Mouse (Mus musculus) lung, embryonic 15.5 days (tissue): ENCODE results near the gene Hist2h3c2. TPM values are rescaled to one million over a fixed set of nuclear protein-coding genes. Genes with fewer than 3 reads are reported as not detected.
A peak's percentile ranks its signal among the peaks of the same experiment; 100 is the strongest.
"Not testable (repeated sequence)": the region's sequence is repeated elsewhere in the genome, so short reads cannot be mapped to it uniquely, and the experiment has no call there.

Experiments
- ATAC-seq: fragments of 200-750 bp; cut with Nextera tagmentation; 2 replicates; pipeline ENCODE4 v1.8.0; 2017; ENCODE audit warnings: moderate number of reproducible peaks, borderline replicate concordance; ENCODE audit not compliant: low FRiP score, low TSS enrichment; ENCODE audit errors: extremely low read depth
- H3K27ac ChIP-seq: fragments of 300-500 bp; sonication (generic); 2 replicates; pipeline ENCODE4 v1.5.1; 2015; ENCODE audit warnings: moderate library complexity, mild to moderate bottlenecking, inconsistent platforms
- H3K27me3 ChIP-seq: fragments of 300-500 bp; sonication (generic); 2 replicates; pipeline ENCODE4 v1.6.1; 2015; ENCODE audit warnings: inconsistent platforms
- H3K36me3 ChIP-seq: fragments of 300-500 bp; sonication (generic); 2 replicates; pipeline ENCODE4 v1.6.1; 2015; ENCODE audit warnings: inconsistent platforms
- H3K4me1 ChIP-seq: fragments of 300-500 bp; sonication (generic); 2 replicates; pipeline ENCODE4 v1.6.1; 2015; ENCODE audit warnings: inconsistent platforms
- H3K4me2 ChIP-seq: fragments of 300-500 bp; sonication (generic); 2 replicates; pipeline ENCODE4 v1.6.1; 2015; ENCODE audit warnings: inconsistent platforms, mild to moderate bottlenecking, moderate library complexity
- H3K4me3 ChIP-seq: fragments of 300-500 bp; sonication (generic); 2 replicates; pipeline ENCODE4 v1.5.1; 2015; ENCODE audit warnings: mild to moderate bottlenecking, inconsistent platforms
- H3K9ac ChIP-seq: fragments of 300-500 bp; sonication (generic); 2 replicates; pipeline ENCODE4 v1.6.1; 2015; ENCODE audit warnings: inconsistent platforms
- H3K9me3 ChIP-seq: fragments of 300-500 bp; sonication (generic); 2 replicates; pipeline ENCODE4 v1.6.1; 2016; ENCODE audit warnings: inconsistent platforms
- WGBS: fragments of 180-500 bp; shearing (Covaris S2); methylation state at CpG from one replicate; pipeline ENCODE4 v1.1.7; 2015; 5-methylcytosine and 5-hydroxymethylcytosine counted together
- polyA plus RNA-seq: library from polyadenylated mRNA; unstranded; fragments of >200 nt; fragmentation: Nextera tagmentation; extraction: Ambion mirVana; gene quantifications from 2 replicates; pipeline ENCODE4 v1.2.1, GENCODE M21; 2015

The Hist2h3c2 gene
- polyA plus RNA-seq, 1 experiment from 2014 or later, result 9.8 TPM

- peak overlapping the region; percentile 41 for H3K4me2 ChIP-seq
- peaks cover 46% of the 10 kb centered on the region for H3K4me1 ChIP-seq
- H3K9me3 ChIP-seq, result no peaks in the 10 kb centered on the region
- no peaks in the 10 kb centered on the region for H3K36me3 ChIP-seq
- peak overlapping the region; percentile 87 for H3K27ac ChIP-seq
- H3K9ac ChIP-seq, result peak overlapping the region; percentile 32
- no peak for ATAC-seq
- no peaks in the 10 kb centered on the region for H3K27me3 ChIP-seq
- WGBS, result 71% methylated on average over 9 of the region's 9 CpGs
- peak overlapping the region; percentile 12; the same call in 1 of the 2 replicates for H3K4me3 ChIP-seq
Measured at GRCm38 (mm10) chr3:96240799-96241197, 1.9 kb upstream of the Hist2h3c2 start.

GRCm38 (mm10) chr3:96239949-96240798 is 1.2 kb upstream of the Hist2h3c2 start, which contains the start of gene Hist2h2aa2:
Gene Hist2h2aa2 (minus strand): TSS chr3:96240276.
- Histone ChIP-seq H3K27ac (peak within 1 kb of the TSS; percentile 87), H3K4me2 (peak within 1 kb of the TSS; percentile 41), H3K4me3 (peak within 1 kb of the TSS; percentile 34), H3K9ac (peak within 1 kb of the TSS; percentile 32), H3K4me1 (peaks cover 46% of the 10 kb centered on the region)
- ATAC-seq, result peak; percentile 87
- WGBS, result 2% methylated on average over 26 of the region's 85 CpGs
- H3K27me3 ChIP-seq, H3K36me3 ChIP-seq, H3K9me3 ChIP-seq: not testable (repeated sequence)

DNA sequence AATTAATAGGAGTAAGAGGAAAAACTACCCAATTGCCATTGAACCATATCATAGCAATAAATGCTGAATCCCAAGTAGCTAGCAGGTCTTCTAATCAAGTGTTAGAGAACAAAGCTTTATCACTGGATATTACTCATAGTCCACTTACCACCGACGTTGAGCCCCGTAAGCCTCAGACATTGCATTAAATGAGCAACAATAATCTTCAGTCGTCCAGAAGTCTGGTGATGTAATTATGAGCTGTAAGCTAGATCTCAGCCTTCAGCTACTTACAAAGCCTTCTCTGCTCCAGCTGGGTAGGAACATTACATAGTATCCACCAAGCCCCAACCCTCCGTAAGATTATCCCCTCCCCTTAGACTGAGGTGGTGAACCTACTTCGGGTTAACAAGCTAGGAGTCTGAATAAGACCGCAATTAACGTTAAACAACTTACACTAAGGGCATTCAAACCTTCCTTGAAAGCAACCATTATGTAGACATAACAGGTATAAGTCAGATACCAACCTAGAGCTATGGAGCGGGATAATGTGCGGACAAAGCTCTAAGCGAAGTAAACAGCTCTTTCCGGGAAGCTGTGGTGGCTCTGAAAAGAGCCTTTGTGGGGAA is 919 bp downstream of the Hist2h3c2 start:
- H3K9me3 ChIP-seq, result no peaks in the 10 kb centered on the region
- peak overlapping the region; percentile 70 for H3K27ac ChIP-seq
- WGBS, result under 1% methylated on average over 12 of the region's 12 CpGs
- no peaks in the 10 kb centered on the region for H3K27me3 ChIP-seq
- no peaks in the 10 kb centered on the region for H3K36me3 ChIP-seq
- H3K9ac ChIP-seq, result peak overlapping the region; percentile 51
- H3K4me2 ChIP-seq, result peak overlapping the region; percentile 66
- no peak for ATAC-seq
- H3K4me3 ChIP-seq, result peak overlapping the region; percentile 41
- H3K4me1 ChIP-seq, result peaks cover 30% of the 10 kb centered on the region

GRCm38 (mm10) chr3:96237335-96237903 is 1.5 kb downstream of the Hist2h3c2 start:
- 10% methylated on average over 7 of the region's 7 CpGs for WGBS
- no peak for ATAC-seq
- no peaks in the 10 kb centered on the region for H3K27me3 ChIP-seq
- peak overlapping the region; percentile 51 for H3K9ac ChIP-seq
- H3K9me3 ChIP-seq, result no peaks in the 10 kb centered on the region
- peak overlapping the region; percentile 70 for H3K27ac ChIP-seq
- H3K36me3 ChIP-seq, result no peaks in the 10 kb centered on the region
- peak overlapping the region; percentile 41 for H3K4me3 ChIP-seq
- peaks cover 30% of the 10 kb centered on the region for H3K4me1 ChIP-seq
- H3K4me2 ChIP-seq, result peak overlapping the region; percentile 66

GRCm38 (mm10) chr3:96236834-96237334 is 2.0 kb downstream of the Hist2h3c2 start:
- peak overlapping the region; percentile 41 for H3K4me3 ChIP-seq
- H3K36me3 ChIP-seq, result no peaks in the 10 kb centered on the region
- H3K4me2 ChIP-seq, result peak overlapping the region; percentile 66
- peaks cover 30% of the 10 kb centered on the region for H3K4me1 ChIP-seq
- H3K27ac ChIP-seq, result peak overlapping the region; percentile 70
- ATAC-seq, result no peak
- H3K9me3 ChIP-seq, result no peaks in the 10 kb centered on the region
- 60% methylated on average over 4 of the region's 4 CpGs for WGBS
- H3K27me3 ChIP-seq, result no peaks in the 10 kb centered on the region
- peak overlapping the region; percentile 51 for H3K9ac ChIP-seq

GRCm38 (mm10) chr3:96235836-96236235 is 3.1 kb downstream of the Hist2h3c2 start:
- no peaks in the 10 kb centered on the region for H3K9me3 ChIP-seq
- no peaks in the 10 kb centered on the region for H3K36me3 ChIP-seq
- H3K4me3 ChIP-seq, result no peak overlapping the region
- no peak overlapping the region for H3K4me2 ChIP-seq
- WGBS, result 30% methylated on average over 3 of the region's 3 CpGs
- no peak overlapping the region for H3K9ac ChIP-seq
- ATAC-seq, result no peak
- peaks cover 30% of the 10 kb centered on the region for H3K4me1 ChIP-seq
- no peak overlapping the region for H3K27ac ChIP-seq
- H3K27me3 ChIP-seq, result no peaks in the 10 kb centered on the region

DNA sequence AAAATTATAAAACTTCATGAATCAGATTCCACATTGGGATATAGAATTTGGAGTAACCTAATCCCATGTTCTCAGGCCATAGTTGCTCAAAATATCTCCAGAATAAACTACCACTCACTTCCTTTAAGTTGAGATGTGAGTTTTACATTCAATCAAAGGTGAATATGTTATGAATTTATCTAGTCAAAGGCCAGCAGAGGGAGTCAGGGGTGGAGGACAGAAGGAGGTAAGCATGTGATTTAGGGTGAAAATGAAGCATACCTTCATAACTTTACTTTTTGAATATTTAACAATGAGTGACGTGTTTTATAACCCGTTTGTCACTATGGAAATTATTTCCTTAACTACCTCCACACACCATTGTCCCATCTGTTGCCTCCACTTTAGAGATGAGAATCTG is 4.0 kb downstream of the Hist2h3c2 start:
- Histone ChIP-seq H3K4me1 (peaks cover 28% of the 10 kb centered on the region), H3K9me3 (no peaks in the 10 kb centered on the region), H3K4me3 (no peak overlapping the region), H3K9ac (no peak overlapping the region), H3K27me3 (no peaks in the 10 kb centered on the region), H3K27ac (no peak overlapping the region), H3K36me3 (no peaks in the 10 kb centered on the region), H3K4me2 (no peak overlapping the region)
- 94% methylated on average over 2 of the region's 2 CpGs for WGBS
- ATAC-seq, result no peak

DNA sequence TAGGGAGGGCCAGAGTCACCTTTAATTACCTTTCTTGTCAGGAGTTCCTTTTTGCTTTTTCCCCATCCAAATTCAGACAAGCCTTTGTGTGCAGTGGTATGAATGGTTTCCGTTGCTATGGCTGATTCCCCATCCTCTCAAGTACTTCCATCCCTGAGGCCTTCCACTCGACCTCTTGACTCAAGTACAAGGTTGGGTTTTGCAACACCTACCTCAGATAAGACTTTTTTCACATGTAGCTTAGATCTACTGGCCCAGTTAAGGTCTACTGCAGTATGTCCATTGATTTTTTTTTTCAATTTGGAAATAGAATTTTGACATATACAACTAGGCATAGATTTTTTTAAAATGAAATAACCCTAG is 7.2 kb downstream of the Hist2h3c2 start:
- no peak for ATAC-seq
- Histone ChIP-seq H3K27ac (no peak overlapping the region), H3K4me1 (peaks cover 24% of the 10 kb centered on the region), H3K9ac (no peak overlapping the region), H3K27me3 (no peaks in the 10 kb centered on the region), H3K4me2 (no peak overlapping the region), H3K4me3 (no peak overlapping the region), H3K9me3 (no peaks in the 10 kb centered on the region), H3K36me3 (no peaks in the 10 kb centered on the region)
- 37% methylated on average over 2 of the region's 2 CpGs for WGBS

DNA sequence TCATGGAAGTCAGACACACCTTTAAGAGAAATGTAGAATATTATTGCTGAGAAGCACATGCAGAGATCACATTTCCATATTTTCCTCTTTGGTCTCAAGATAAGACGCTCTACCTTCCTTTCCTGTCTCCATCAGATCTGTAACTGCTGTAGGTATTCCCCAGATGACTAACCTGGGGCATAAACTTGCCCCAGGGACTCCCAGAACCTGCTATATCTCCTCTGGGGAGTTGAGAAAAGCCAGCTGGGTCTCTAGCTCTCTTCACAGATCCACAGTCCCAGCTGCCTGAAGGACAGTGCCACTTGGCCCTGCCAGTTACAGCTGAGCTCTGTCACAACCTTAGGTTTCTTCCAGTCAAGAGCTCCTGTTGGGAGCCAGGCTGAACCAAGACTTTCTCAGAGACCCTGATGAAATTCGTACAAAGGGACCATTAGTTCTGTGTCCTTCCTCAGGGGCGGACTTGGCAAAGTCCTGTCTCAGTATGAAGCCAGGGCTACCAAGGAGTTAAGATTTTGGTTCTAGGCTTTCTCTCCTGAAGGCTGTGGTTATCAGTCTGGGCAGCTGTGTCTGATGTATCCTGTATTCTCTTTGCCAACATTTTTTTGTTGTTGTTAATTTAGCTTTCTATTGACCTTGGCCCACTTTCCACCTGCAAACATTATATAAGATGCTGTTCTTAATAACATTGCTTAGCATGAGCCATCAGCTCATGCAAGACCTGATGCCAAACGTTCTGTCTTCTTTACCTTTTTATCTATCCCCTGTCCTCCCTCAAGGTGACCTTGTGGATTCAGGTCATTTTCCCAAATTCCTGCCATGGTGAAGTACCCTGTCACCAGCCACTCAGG is 7.8 kb downstream of the Hist2h3c2 start:
- H3K9ac ChIP-seq, result no peak overlapping the region
- no peaks in the 10 kb centered on the region for H3K9me3 ChIP-seq
- WGBS, result 57% methylated on average over 4 of the region's 4 CpGs
- no peak overlapping the region for H3K4me3 ChIP-seq
- H3K4me1 ChIP-seq, result peaks cover 19% of the 10 kb centered on the region
- no peak overlapping the region for H3K27ac ChIP-seq
- H3K36me3 ChIP-seq, result no peaks in the 10 kb centered on the region
- ATAC-seq, result no peak
- no peak overlapping the region for H3K4me2 ChIP-seq
- no peaks in the 10 kb centered on the region for H3K27me3 ChIP-seq

GRCm38 (mm10) chr3:96230404-96230803 is 8.5 kb downstream of the Hist2h3c2 start:
- H3K27me3 ChIP-seq, result no peaks in the 10 kb centered on the region
- peaks cover 16% of the 10 kb centered on the region; the same call in 1 of the 2 replicates for H3K4me1 ChIP-seq
- no peak overlapping the region for H3K27ac ChIP-seq
- no peaks in the 10 kb centered on the region for H3K36me3 ChIP-seq
- H3K4me2 ChIP-seq, result no peak overlapping the region
- WGBS, result 62% methylated on average over 2 of the region's 2 CpGs
- no peak overlapping the region for H3K9ac ChIP-seq
- no peak for ATAC-seq
- H3K9me3 ChIP-seq, result no peaks in the 10 kb centered on the region
- no peak overlapping the region for H3K4me3 ChIP-seq

GRCm38 (mm10) chr3:96228828-96229227 is 10.1 kb downstream of the Hist2h3c2 start:
- no peak overlapping the region for H3K4me3 ChIP-seq
- H3K36me3 ChIP-seq, result no peaks in the 10 kb centered on the region
- no peaks in the 10 kb centered on the region for H3K9me3 ChIP-seq
- H3K27ac ChIP-seq, result no peak overlapping the region
- no peak overlapping the region for H3K9ac ChIP-seq
- WGBS, result 49% methylated on average over 2 of the region's 2 CpGs
- H3K4me1 ChIP-seq, result peaks cover 16% of the 10 kb centered on the region; the same call in 1 of the 2 replicates
- no peaks in the 10 kb centered on the region for H3K27me3 ChIP-seq
- H3K4me2 ChIP-seq, result no peak overlapping the region
- ATAC-seq, result no peak
